Mouse (Mus musculus) limb, embryonic 14.5 days (tissue): ENCODE results near the gene Nacc2. TPM values are rescaled to one million over a fixed set of nuclear protein-coding genes. Genes with fewer than 3 reads are reported as not detected.

Experiments used
- ATAC-seq: fragments of 200-750 bp; cut with Nextera tagmentation; 2 replicates; pipeline ENCODE4 v1.8.0; 2017; ENCODE audit warnings: low read depth, moderate number of reproducible peaks, moderate TSS enrichment; ENCODE audit not compliant: low FRiP score
- DNase-seq: peaks from one replicate; pipeline ENCODE4 v3.0.0-alpha.2; 2015; ENCODE audit warnings: low spot score
- H3K27ac ChIP-seq: fragments of 300-500 bp; sonication (generic); replicated peaks from 2 replicates; pipeline ENCODE4 v1.5.1; 2014; ENCODE audit warnings: low read depth, mild to moderate bottlenecking, low read length, moderate library complexity, mixed read lengths
- H3K27me3 ChIP-seq: fragments of 300-500 bp; sonication (generic); 2 replicates; pipeline ENCODE4 v1.6.1; 2014; ENCODE audit warnings: low read length, mixed read lengths; ENCODE audit not compliant: control insufficient read depth, insufficient read depth
- H3K36me3 ChIP-seq: fragments of 300-500 bp; sonication (generic); 2 replicates; pipeline ENCODE4 v1.6.1; 2014; ENCODE audit warnings: mild to moderate bottlenecking, low read length, moderate library complexity, mixed read lengths; ENCODE audit not compliant: control insufficient read depth, insufficient read depth
- H3K4me1 ChIP-seq: fragments of 300-500 bp; sonication (generic); 2 replicates; pipeline ENCODE4 v1.6.1; 2014; ENCODE audit warnings: antibody characterized with exemption, low read length, mixed read lengths; ENCODE audit not compliant: control insufficient read depth, insufficient read depth
- H3K4me2 ChIP-seq: fragments of 300-500 bp; sonication (generic); replicated peaks from 2 replicates; pipeline ENCODE4 v1.6.1; 2014; ENCODE audit warnings: low read depth, mild to moderate bottlenecking, low read length, moderate library complexity; ENCODE audit not compliant: severe bottlenecking
- H3K4me3 ChIP-seq: fragments of 300-500 bp; sonication (generic); replicated peaks from 2 replicates; pipeline ENCODE4 v1.5.1; 2014; ENCODE audit warnings: low read length
- H3K9ac ChIP-seq: fragments of 300-500 bp; sonication (generic); 2 replicates; pipeline ENCODE4 v1.6.1; 2014; ENCODE audit warnings: mild to moderate bottlenecking, low read depth, low read length, moderate library complexity; ENCODE audit not compliant: severe bottlenecking
- H3K9me3 ChIP-seq: fragments of 300-500 bp; sonication (generic); 2 replicates; pipeline ENCODE4 v1.6.1; 2016; ENCODE audit warnings: low read length; ENCODE audit not compliant: control insufficient read depth
- POLR2A ChIP-seq: fragments of 200-500 bp; IDR thresholded peaks from 2 replicates; pipeline ENCODE4 v1.8.0; 2012; ENCODE audit warnings: inconsistent platforms, mild to moderate bottlenecking, moderate library complexity, borderline replicate concordance; ENCODE audit not compliant: insufficient read depth, insufficient read length; ENCODE audit errors: extremely low read depth
- WGBS: fragments of 180-500 bp; shearing (Covaris S2); extraction: QIAGEN DNeasy Blood & Tissue Kit; methylation state at CpG from one replicate; pipeline ENCODE4 v1.1.7; 2014; 5-methylcytosine and 5-hydroxymethylcytosine counted together
- polyA plus RNA-seq, 2 experiments: library from polyadenylated mRNA; depleted of rRNA in 1 of 2; stranded (reverse) in 1 of 2; unstranded in 1 of 2; fragments of >200 nt; fragmentation: Nextera tagmentation in 1 of 2; extraction: Ambion mirVana in 1 of 2; gene quantifications; 2 replicates each; pipeline versions ENCODE4 v1.2.1 to v1.2.3; 2012 to 2014

Nacc2 gene
- polyA plus RNA-seq, 2 experiments = 5.0 to 6.4 TPM

- ATAC-seq (no peak), DNase-seq (no peak)
- 78% methylated on average over 3 of the region's 3 CpGs for WGBS
- no peaks in the 10 kb centered on the region for H3K27me3 ChIP-seq
- no peak for TF ChIP-seq POLR2A
- no peak overlapping the region for H3K27ac ChIP-seq
- H3K9ac ChIP-seq = no peak overlapping the region
- no peaks in the 10 kb centered on the region for H3K9me3 ChIP-seq
- H3K36me3 ChIP-seq = peaks cover 6% of the 10 kb centered on the region
- H3K4me3 ChIP-seq = no peak overlapping the region
- H3K4me1 ChIP-seq = peaks cover 11% of the 10 kb centered on the region
- H3K4me2 ChIP-seq = no peak overlapping the region
These were observed 20.0 kb upstream of the Nacc2 start for GRCm38 (mm10) chr2:26142986-26143385.

GRCm38 (mm10) chr2:26141893-26142635 is 19.0 kb upstream of the Nacc2 start:
- Histone ChIP-seq H3K4me3 (no peak overlapping the region), H3K4me2 (no peak overlapping the region), H3K4me1 (peaks cover 11% of the 10 kb centered on the region), H3K36me3 (peaks cover 16% of the 10 kb centered on the region), H3K9ac (no peak overlapping the region), H3K9me3 (no peaks in the 10 kb centered on the region), H3K27me3 (no peaks in the 10 kb centered on the region), H3K27ac (no peak overlapping the region)
- no peak for TF ChIP-seq POLR2A
- DNase-seq = peak; percentile 62
- ATAC-seq = no peak
- 64% methylated on average over 12 of the region's 12 CpGs for WGBS

- no peak for TF ChIP-seq POLR2A
- 19% methylated on average over 6 of the region's 6 CpGs for WGBS
- no peaks in the 10 kb centered on the region for H3K9me3 ChIP-seq
- no peak for ATAC-seq
- H3K36me3 ChIP-seq = peaks cover 19% of the 10 kb centered on the region
- H3K9ac ChIP-seq = peak overlapping the region; percentile 89
- peak overlapping the region; percentile 89 for H3K4me3 ChIP-seq
- peak overlapping the region; percentile 82 for H3K4me2 ChIP-seq
- no peaks in the 10 kb centered on the region for H3K27me3 ChIP-seq
- no peak overlapping the region; the same call in 1 of the 2 replicates for H3K27ac ChIP-seq
- peaks cover 11% of the 10 kb centered on the region for H3K4me1 ChIP-seq
- no peak for DNase-seq
These were observed 17.9 kb upstream of the Nacc2 start for GRCm38 (mm10) chr2:26140903-26141302.

GRCm38 (mm10) chr2:26140292-26140819 is 17.3 kb upstream of the Nacc2 start:
- 0 out of 2 replicates have a peak, but pooled peaks have one; percentile 58 for TF ChIP-seq POLR2A
- Histone ChIP-seq H3K36me3 (peaks cover 19% of the 10 kb centered on the region), H3K9ac (peak overlapping the region; percentile 89), H3K27ac (peak overlapping the region; percentile 87), H3K9me3 (no peaks in the 10 kb centered on the region), H3K4me3 (peak overlapping the region; percentile 89), H3K4me1 (peaks cover 11% of the 10 kb centered on the region), H3K27me3 (no peaks in the 10 kb centered on the region), H3K4me2 (peak overlapping the region; percentile 82)
- DNase-seq = peak; percentile 99
- ATAC-seq = peak; percentile 91
- under 1% methylated on average over 30 of the region's 60 CpGs for WGBS

GRCm38 (mm10) chr2:26139545-26140206 is 16.7 kb upstream of the Nacc2 start:
- Histone ChIP-seq H3K36me3 (peaks cover 19% of the 10 kb centered on the region), H3K4me1 (peaks cover 11% of the 10 kb centered on the region), H3K27ac (peak overlapping the region; percentile 87), H3K27me3 (no peaks in the 10 kb centered on the region), H3K4me2 (peak overlapping the region; percentile 82), H3K9ac (peak overlapping the region; percentile 89), H3K9me3 (no peaks in the 10 kb centered on the region), H3K4me3 (peak overlapping the region; percentile 89)
- DNase-seq (no peak), ATAC-seq (peak; percentile 66)
- no peak for TF ChIP-seq POLR2A
- WGBS = 2% methylated on average over 60 of the region's 60 CpGs
